Mouse (Mus musculus) kidney, postnatal 14 days (tissue): Measurements from ENCODE around the gene Cpsf4l.

Experiments used
- DNase-seq: peaks from one replicate; pipeline ENCODE4 v3.0.0; 2022; ENCODE audit warnings: mixed read lengths

Gene Cpsf4l

DNA sequence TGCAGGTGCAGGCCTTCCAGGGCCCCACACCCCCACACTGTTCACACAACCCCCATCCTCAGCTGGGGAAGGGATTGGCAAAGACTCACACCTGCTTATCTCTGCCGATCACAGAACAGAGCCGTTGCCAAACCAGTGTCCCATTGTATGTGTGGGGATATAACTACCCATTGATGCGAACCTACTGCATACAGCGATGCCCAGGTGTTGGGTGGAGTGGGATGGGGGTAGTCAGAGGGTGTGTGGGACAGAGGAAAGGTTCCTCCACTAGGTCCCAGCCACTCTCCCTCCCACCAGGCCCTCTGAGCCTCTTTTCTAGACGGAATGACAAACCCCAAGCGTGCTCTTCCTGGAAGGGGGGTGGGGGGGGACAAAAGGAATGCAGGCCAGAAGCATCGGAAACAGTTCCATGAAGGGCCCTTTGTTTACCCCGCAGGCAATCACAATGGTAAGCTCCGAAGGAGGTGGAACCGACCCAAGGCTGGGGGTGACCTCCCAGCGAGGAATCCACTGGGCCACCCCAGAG is at the start of gene Cpsf4l:
Cpsf4l (minus strand) TSS at position 287 of the 526 bp plus-strand sequence.
- peak; percentile 50 for DNase-seq

DNA sequence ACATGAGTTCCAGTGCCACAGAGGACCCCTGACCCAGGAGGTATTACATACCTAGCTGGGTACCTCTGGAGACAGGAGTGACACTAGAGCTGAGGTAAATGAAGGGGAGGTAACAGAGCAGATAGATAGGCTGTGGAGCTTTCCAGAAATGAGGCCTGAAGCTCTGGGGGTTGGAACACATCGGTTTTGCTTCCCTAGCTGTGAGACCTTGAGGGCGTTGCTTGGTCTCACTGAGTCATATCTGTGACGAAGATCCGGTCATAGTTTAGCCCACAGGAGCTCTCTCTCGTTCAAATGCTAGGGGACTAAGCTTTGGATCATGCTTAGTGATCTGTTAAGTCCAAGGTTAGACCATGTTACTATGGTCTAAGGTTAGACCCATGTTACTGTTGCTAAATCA is 49.0 kb upstream of the Cpsf4l start:
- no peak for DNase-seq

DNA sequence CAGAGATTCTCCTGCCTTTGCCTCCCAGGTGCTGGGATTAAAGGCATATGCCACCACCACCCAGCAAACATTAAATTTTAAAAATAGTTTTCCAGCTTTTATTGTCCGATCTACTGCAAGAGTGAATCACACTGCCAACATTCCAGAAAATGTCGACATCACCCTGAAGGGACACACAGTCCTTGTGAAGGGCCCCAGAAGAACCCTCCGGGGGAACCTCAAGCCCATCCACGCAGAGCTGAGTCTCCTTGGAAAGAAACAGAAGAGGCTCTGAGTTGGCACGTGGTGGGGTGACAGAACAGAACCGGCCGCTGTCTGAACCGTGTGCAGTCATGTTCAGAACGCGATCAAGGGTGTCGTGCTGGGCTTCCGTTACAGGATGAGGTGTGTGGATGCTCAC is 46.8 kb upstream of the Cpsf4l start:
- no peak for DNase-seq

DNA sequence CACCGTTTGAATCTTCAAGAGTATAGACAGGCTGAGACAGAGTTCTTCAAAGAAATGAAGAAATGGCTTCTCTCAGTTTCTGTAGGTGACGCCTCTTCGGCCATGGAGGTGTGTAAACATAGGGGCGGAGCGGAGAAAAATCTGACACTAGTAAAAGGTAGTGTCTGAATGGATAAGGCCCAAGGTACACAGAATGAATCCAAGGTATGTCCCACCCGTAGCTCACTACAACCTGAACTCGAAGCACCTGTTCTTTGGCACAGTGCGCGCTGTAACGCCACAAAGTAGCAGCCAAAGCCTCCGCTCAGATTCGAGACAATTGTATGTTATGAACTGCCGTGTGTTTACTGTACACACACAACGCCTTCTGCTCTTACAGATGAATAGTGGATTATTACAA is 46.1 kb upstream of the Cpsf4l start:
- no peak for DNase-seq

DNA sequence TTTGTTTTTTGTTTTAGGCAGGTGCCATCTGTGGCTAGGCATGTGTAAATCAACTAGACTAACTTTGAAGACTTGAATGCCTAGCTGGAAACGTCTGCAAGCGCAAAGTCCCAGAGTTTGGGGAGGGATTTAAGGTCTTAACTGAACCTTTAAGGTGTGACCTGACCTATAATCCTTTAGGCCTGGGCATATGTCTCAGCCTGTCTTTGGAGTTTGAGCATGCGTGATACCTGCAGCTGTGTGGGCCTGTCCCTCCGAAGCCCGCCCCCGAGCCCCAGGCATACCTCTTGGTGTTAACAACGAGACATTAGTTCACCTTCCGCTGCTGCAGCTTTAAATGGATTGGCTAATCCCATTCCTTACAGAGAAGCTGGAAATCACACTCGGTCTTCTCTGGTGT is 45.0 kb upstream of the Cpsf4l start:
- DNase-seq = no peak

DNA sequence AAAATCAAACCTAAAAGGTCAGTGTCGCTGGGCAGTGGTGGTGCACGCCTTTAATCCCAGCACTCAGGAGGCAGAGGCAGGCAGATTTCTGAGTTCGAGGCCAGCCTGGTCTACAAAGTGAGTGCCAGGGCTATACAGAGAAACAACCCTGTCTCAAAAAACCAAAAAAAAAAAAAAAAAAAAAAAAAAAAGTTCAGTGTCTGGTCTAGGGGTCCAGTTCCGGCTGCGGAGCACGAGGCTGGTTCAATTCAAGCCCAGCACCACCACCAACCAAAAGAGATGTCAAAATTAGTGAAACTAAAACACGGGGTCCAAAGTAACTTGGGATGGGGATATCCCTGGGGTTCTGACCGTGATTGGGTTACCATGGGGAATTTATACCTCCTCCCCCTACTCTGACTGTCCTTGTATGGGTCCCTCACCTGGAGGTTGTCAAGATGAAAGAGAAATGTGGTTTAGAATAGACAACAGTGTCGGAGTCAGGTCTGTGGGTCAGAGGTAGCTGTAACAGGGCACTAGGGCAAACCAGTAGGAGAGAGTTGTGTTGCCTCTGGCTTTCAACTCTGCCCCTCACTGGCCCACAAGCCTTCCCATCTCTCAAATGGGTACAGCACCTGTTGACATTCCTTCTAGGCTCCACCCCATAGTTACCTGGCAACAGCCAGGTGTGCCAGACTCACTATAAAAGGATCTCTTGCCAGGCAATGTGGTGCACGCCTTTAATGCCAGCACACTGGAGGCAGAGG is 43.0 kb upstream of the Cpsf4l start:
- DNase-seq = no peak

DNA sequence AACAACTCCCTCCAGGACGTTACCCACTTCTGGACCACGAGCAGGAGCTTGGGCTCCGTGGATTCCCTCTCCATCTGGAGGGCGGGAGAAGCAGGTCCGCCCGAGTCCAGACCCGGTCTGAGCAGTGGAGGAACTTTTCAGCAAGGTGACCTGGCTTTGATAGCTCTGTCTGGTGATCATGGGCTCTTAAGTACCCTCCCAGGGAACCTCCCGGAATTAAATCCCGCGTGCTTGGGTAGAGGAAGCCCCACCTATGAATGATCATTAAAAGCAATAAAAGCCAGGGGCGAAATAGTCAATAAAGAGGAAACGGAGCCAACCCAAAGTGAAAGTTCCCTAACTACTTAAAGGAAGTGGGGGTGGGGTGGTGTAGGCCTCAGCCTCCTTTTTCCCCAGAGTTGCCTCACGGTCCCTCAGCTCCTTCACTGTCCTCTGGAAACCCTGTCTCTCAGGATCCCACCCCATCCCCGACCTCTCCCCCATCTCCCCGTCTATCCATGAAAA is 42.4 kb upstream of the Cpsf4l start:
- no peak for DNase-seq

DNA sequence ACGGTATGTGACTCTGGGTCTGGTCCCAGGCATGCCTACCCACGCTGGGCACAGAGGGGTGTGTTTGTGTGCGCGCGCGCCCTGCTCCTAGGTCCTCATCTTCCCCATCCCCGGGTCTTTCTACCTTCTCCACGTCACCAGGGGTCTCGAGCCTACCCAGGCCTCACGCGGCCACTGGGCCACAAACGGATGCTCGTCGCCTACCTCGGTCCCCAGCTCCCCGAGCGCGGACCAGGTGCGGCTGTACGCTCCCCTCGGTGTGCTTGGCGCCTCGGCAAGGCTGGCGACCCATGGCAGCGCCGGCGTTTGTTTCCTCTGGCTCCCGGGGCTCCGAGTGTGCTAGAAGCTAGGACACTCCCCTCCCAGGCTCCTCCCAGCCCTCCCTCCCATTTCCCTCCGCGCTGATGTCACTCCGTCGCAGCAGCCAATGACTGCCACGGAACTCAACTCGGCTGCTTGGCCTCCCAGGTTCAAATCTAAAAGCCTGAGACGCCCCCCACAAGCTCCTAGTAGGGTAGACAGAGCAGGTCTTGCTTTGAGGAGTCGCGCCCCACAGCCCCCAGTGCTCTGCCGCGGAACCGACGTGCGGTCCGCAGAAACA is 41.8 kb upstream of the Cpsf4l start, which contains the start of gene Cdc42ep4:
Cdc42ep4 (minus strand) TSS at position 398 of the 601 bp plus-strand sequence.
- DNase-seq = peak; percentile 92

DNA sequence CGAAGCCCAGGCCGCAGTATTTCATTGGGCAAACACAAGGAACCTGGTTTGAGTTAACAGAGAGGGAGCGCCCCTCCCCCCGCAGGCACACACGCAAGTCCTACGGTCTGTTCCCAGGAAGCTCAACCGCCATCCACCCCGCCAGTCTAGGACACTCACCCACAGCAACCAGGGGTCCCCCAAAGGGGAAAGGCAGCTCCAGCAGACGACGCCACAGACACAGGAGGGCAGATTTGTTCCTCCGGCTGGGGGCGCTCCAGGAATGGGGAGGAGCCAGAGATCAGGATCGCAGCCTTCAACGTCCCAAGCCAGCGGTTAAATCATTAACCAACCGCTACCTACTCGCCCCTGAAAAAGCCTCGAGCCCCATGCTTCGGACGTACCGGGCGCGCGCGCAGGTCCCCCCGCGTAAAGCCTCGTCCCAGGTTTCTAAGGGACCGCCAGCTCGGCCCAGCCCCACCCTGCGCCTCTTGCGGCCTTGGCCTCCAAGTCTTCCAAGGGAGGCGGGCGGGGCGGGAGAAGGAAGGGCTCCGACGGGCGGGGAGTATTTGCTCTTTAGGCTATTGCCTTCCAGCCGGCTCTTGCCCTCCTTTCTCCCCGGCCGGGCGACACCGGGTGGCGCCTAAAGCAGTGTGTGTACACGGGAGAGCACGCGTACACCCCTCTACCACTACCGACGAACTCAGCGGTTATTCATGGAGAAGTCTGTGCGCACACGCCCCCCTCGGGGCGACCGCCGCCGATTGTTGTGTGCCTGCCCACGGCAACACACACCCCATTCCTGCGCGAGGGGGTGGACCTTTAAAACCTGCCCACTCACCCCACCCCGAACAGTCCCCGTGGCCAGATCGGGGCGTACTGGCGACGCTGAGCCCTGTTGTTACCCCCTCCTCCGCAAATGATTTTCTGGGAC is 41.0 kb upstream of the Cpsf4l start:
- DNase-seq = peak; percentile 79

DNA sequence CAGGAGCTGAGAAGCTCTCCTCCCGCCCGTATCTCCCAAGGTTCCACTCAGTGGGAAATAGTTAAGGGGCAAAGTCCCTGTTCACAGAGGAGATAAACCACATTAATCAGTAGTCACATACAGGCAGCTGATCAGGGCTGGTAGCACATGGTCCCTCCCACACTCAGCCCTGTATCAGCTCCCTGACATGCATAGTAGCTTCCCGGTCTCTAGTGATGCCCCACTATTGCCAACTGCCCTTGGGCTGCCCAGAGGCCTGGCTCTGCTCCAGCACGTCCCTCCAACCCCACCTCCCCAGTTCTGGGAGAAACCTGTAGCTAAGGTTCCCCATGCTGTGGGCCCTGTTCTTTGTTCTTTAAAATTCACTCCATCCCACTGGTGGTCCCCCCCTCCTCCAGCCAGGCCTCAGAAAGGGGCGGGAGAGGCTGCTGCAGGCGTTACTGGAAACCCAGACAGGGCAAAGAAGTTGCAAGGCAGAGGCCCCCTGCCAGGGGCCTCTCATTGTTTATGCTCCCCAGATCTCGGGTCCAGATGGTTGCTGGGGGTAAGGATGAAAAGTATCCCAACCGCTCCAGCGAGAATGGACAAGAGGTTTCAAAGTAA is 40.0 kb upstream of the Cpsf4l start:
- DNase-seq = peak; percentile 40

DNA sequence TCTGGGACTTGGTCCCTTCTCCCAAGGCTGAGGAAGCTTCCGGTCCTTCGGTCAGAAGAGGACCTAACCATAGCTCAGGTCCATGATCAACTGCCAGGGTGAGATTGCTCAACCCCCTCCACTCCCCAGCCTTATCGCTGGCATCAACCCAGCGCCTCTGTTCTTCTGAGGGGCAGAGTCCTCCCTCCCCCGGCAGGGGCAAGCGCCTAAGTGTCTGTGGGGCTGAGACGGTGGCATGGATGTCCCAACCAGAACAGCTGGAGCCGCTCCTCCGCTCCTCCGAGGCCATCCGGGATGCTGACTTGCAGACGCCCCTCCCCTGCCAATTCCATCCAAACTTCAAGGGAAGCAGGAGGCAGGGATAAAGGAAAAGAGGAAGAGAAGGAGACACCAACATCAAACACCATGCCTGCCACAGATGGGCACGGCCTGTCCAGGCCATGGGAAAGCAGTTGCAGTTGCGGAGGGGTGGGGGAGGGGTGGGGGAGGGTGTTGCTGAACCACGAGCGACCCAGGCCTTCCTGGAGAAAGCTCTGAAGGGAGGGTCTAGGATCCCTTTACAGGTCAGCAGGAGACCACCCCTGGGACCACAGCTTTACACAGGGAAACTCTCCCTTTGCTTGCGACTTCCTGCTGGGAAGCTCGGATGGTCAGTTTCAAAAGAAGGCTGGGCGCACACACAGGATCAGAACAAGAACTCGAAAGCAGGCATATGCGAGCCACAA is 39.1 kb upstream of the Cpsf4l start:
- DNase-seq = peak; percentile 68

DNA sequence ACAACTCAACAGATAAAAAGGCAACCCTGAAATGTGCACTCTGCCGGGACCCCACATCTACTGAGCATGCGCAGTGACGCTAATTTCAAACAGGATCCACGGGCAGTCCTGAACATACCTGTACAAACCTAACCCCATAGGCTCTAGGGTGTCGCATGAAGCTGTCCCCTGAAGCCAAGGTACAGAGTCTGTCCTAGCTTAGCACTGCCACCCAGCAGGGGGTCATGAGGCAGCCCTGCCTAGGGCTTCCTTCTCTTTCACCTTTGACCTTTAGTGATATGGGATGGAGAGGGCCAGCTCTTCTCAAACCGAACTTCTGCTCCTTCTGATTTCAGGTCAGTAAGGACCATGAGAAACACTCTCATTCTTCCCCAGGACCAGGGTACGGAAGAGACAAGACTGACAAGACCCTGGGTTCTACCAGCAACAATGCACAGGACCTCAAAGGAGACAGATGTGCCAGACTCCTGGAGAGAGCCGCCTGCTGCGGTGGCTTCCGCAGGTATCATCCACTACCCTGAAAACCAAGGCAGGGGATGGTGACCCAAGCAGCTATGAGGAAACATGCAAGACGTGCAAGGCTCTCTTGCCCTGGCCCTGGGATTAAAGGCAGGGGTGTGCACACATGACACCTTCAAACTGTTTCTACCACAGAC is 38.0 kb upstream of the Cpsf4l start:
- no peak for DNase-seq

DNA sequence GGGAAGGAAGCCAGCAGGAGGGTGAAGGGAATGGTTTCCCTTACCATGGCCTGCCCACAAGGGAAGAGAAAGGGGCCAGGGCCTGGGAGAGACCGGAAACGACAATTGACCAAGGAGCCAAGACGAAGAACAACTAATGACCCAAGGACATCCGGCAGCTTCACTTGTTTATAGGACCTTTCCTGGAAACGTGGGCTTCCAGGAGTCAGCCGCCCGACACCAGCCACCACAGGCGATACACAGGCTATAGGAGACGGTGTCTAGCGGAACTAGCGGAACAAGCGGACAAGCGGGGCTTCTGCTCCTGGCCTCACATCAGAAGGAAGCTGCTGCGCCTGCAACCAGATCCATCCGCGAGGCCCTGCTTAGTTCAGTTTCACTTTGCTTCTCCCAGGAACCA is 37.2 kb upstream of the Cpsf4l start:
- peak; percentile 79 for DNase-seq

DNA sequence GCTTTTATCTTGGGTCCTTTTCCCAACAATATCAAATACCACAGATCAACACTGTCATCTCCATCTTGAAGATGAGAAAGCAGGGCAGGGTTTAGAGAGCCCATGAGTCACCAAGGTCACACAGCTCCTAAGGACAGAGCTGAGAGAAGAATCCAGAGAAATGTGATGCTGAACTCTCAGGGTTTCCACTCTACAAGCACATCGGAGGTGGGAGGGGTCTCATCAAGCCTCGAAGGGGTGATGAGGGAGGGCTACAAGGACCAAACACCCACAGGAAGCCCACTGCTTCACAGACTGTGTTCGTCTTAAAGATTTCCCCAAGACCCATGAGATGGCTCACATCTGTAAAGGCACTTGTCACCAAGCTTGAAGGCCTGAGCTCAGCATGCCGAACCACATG is 36.1 kb upstream of the Cpsf4l start:
- no peak for DNase-seq

DNA sequence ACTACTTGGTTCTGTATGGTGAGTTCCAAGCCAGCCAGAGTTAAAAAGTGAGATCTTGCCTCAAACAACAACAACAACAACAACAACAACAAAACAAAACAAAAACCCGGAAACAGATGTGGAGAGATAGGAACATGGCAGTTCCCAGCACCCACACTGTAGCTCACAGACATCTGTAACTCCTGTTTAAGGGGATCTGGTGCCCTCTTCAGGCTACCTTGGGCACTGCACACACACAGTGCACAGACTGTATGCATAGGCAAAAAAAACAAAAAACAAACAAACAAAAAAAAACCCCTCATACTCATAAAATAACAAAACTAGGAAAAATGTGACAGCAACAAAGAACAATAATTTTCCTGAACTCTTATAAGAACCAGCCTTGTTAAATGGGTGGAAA is 33.2 kb upstream of the Cpsf4l start:
- no peak for DNase-seq

DNA sequence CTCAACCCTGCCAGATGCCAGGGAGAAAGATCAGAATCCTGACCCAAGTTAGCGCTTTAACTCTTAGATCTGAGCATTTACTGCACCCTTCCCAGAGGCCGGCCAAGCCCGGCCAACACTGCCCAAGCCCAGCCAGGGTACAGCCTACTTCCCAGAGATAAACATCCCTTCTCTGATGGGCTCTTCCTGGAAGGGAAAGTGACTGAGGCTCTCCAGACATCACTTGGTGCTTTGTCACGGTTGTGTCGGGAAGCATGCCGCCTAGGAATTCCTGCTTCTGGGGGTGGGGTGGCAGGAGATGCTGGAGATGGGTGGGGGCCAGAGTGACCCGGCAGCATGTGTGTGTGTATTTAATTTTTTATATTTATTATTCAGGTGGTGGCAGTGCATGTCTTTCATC is 30.3 kb upstream of the Cpsf4l start:
- DNase-seq = peak; percentile 38

DNA sequence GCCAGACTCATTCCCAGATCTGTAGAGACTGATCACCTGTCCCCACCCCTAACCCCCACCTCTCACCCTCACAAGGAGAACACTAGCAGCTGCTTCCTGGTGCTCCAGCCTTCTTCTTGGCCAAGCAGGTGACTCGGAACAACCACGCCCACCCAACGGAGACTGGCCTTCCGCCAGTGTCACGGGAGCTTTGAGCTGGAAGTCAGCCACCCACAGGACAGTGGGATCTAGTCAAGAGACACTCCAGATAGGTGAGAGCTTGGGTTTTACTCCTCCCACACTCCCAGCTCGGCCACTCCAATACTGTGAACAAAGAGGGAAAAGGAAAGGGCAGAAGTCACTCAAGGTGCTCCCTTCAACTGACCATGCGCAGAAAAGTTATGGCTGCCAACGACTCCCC is 29.4 kb upstream of the Cpsf4l start:
- peak; percentile 79 for DNase-seq

DNA sequence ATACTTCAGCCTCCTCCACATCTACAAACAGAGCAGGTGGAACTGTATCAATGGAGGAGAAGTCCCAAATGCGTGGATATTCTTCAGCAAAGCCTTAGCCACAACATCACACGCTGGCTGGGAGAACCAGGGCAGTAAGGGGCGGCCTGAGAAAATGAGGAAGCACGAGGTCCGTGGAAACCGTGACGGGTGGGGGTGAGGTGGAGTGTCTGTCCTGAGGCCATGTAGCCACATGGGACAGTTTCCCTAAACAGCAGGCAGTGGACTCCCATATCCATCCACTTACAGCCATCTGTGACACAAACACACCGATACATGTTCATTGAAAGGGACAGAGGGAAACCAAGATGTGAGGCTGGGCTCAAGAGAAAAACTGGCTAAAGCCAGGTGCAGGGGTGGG is 28.1 kb upstream of the Cpsf4l start:
- no peak for DNase-seq

DNA sequence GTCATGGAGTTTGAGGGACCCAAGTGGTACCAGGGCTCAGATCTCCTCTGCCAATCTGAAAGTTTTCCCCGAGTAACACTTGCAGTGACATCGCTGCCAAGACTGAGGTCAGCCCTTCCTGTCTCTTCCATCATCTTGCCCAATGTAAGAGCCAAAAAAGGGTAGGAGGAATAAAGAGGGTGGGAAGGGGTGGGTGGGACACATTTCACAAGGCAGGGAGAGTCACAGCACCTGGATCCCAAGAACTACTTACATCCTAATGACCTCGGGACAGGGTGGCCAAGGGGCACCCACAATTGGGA is 27.7 kb upstream of the Cpsf4l start:
- peak; percentile 15 for DNase-seq

DNA sequence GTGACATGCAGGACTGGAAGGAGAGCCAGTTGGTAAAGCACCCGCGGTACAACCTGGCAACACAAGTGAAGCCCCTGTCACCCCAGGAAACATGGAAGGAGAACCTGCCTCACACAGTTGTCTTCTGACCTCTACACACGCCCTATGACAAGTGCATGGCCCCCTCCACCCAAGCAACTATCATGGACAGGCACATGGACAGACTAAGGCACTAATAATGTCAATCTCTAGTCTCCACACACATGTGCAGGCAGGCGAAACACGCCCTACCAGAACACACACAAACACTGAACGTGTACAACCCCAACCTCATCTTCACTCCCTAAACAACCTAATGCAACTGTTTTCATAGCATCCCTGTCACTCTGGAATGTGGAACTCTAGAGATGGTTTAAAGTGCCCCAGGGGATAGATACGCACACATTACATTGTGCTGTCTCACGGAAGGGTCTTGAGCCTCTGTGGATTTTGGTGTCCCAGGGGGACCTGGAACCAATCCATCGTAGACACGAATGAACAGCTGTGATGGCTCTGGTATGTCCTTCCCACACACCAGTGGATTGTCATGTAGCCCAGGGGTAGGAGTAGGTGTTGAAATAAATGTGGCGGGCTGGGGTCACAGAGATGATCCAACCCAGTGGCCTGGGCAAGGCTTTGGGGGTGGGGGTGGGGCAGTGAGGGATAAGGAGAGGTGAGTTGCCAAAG is 27.2 kb upstream of the Cpsf4l start:
- DNase-seq = no peak

DNA sequence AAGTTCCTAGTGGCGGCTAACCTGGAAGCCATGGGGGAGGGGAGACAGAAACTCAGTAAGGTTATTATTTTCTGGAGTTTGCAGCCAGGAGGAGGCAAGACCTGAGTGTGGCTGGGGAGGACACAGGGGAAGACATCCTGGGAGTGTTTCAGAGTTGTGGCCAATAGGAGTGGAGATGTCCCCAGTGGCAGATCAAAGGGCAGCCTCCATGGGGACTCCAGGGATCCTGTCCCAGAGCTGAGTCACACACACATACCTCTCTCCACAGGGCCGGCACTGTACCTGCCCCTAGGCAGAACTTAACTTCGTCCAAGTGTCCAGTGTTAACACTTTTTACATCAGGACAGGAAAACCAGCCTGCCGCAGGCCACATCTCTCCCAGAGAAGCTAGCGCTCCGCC is 25.3 kb upstream of the Cpsf4l start:
- peak; percentile 44 for DNase-seq
